Mouse (Mus musculus) liver, embryonic 12.5 days (tissue): ENCODE measurements at regions not wholly inside any gene's neighbourhood (a gene's known extent, or its start where the extent isn't known, plus 50 kb on each side); places are given as distances from the start of the nearest gene placed in this dataset.

ENCODE experiments used
- ATAC-seq: fragments of 200-750 bp; cut with Nextera tagmentation; 2 replicates; pipeline ENCODE4 v1.8.0; 2017; ENCODE audit warnings: moderate number of reproducible peaks, mild to moderate bottlenecking, moderate library complexity
- H3K27ac ChIP-seq: fragments of 300-500 bp; sonication (generic); 2 replicates; pipeline ENCODE4 v1.5.1; 2016; ENCODE audit warnings: mild to moderate bottlenecking
- H3K27me3 ChIP-seq: fragments of 300-500 bp; sonication (generic); replicated peaks from 2 replicates; pipeline ENCODE4 v1.6.1; 2016; ENCODE audit warnings: mild to moderate bottlenecking, moderate library complexity
- H3K36me3 ChIP-seq: fragments of 300-500 bp; sonication (generic); 2 replicates; pipeline ENCODE4 v1.6.1; 2016; ENCODE audit warnings: mild to moderate bottlenecking, moderate library complexity
- H3K4me1 ChIP-seq: fragments of 300-500 bp; sonication (generic); 2 replicates; pipeline ENCODE4 v1.6.1; 2016
- H3K4me2 ChIP-seq: fragments of 300-500 bp; sonication (generic); 2 replicates; pipeline ENCODE4 v1.6.1; 2016; ENCODE audit warnings: mild to moderate bottlenecking, moderate library complexity
- H3K4me3 ChIP-seq: fragments of 300-500 bp; sonication (generic); 2 replicates; pipeline ENCODE4 v1.5.1; 2016; ENCODE audit warnings: mild to moderate bottlenecking, moderate library complexity
- H3K9ac ChIP-seq: fragments of 300-500 bp; sonication (generic); 2 replicates; pipeline ENCODE4 v1.6.1; 2016; ENCODE audit warnings: mild to moderate bottlenecking, moderate library complexity
- H3K9me3 ChIP-seq: fragments of 300-500 bp; sonication (generic); replicated peaks from 2 replicates; pipeline ENCODE4 v1.6.1; 2016; ENCODE audit warnings: mild to moderate bottlenecking, moderate library complexity
- WGBS: fragments of 180-500 bp; shearing (Covaris S2); methylation state at CpG from one replicate; pipeline ENCODE4 v1.1.7; 2016; ENCODE audit not compliant: insufficient replicate concordance; 5-methylcytosine and 5-hydroxymethylcytosine counted together

- peak overlapping the region; percentile 41 for H3K4me3 ChIP-seq
- H3K27me3 ChIP-seq, result peaks cover 12% of the 10 kb centered on the region
- 0 out of 2 replicates have a peak overlapping the region, but pooled peaks have one; percentile 37 for H3K9ac ChIP-seq
- H3K9me3 ChIP-seq, result no peaks in the 10 kb centered on the region
- H3K4me1 ChIP-seq, result no peaks in the 10 kb centered on the region
- no peaks in the 10 kb centered on the region for H3K36me3 ChIP-seq
- 7% methylated on average over 18 of the region's 18 CpGs for WGBS
- ATAC-seq, result no peak
- peak overlapping the region; percentile 59 for H3K4me2 ChIP-seq
- H3K27ac ChIP-seq, result no peak overlapping the region
Observed at GRCm38 (mm10) chr10:19185790-19186581, 170.3 kb upstream of the Olig3 start.

GRCm38 (mm10) chr10:19184886-19185285 lies 169.4 kb upstream of the Tnfaip3 start:
- Histone ChIP-seq H3K36me3 (no peaks in the 10 kb centered on the region), H3K9ac (no peak overlapping the region), H3K27me3 (peaks cover 12% of the 10 kb centered on the region), H3K4me3 (no peak overlapping the region), H3K4me1 (no peaks in the 10 kb centered on the region), H3K9me3 (no peaks in the 10 kb centered on the region), H3K4me2 (no peak overlapping the region), H3K27ac (no peak overlapping the region)
- 76% methylated on average over 7 of the region's 7 CpGs for WGBS
- ATAC-seq, result no peak

- Histone ChIP-seq H3K36me3 (no peaks in the 10 kb centered on the region), H3K4me3 (no peak overlapping the region), H3K27me3 (no peaks in the 10 kb centered on the region), H3K9ac (no peak overlapping the region), H3K4me2 (no peak overlapping the region), H3K4me1 (no peaks in the 10 kb centered on the region), H3K27ac (no peak overlapping the region), H3K9me3 (no peaks in the 10 kb centered on the region)
- WGBS, result 70% methylated on average over 5 of the region's 5 CpGs
- ATAC-seq, result no peak
Observed at GRCm38 (mm10) chr10:19177895-19178294, 162.4 kb upstream of the Tnfaip3 start.

GRCm38 (mm10) chr10:19177414-19177813 lies 162.0 kb upstream of the Tnfaip3 start:
- Histone ChIP-seq H3K4me2 (no peak overlapping the region), H3K9ac (no peak overlapping the region), H3K27ac (no peak overlapping the region), H3K4me3 (no peak overlapping the region), H3K4me1 (no peaks in the 10 kb centered on the region), H3K36me3 (no peaks in the 10 kb centered on the region), H3K27me3 (no peaks in the 10 kb centered on the region), H3K9me3 (no peaks in the 10 kb centered on the region)
- 46% methylated on average over 2 of the region's 2 CpGs for WGBS
- no peak for ATAC-seq

GRCm38 (mm10) chr10:19176249-19176648 lies 160.8 kb upstream of the Tnfaip3 start:
- no peaks in the 10 kb centered on the region for H3K36me3 ChIP-seq
- no peak overlapping the region for H3K4me3 ChIP-seq
- ATAC-seq, result no peak
- H3K4me1 ChIP-seq, result no peaks in the 10 kb centered on the region
- no peak overlapping the region for H3K4me2 ChIP-seq
- 63% methylated on average over 3 of the region's 3 CpGs for WGBS
- H3K9ac ChIP-seq, result no peak overlapping the region
- H3K9me3 ChIP-seq, result no peaks in the 10 kb centered on the region
- no peaks in the 10 kb centered on the region for H3K27me3 ChIP-seq
- no peak overlapping the region for H3K27ac ChIP-seq

GRCm38 (mm10) chr10:19171834-19172233 lies 156.4 kb upstream of the Tnfaip3 start:
- 0 out of 2 replicates have a peak, but pooled peaks cover 16% of the 10 kb centered on the region for H3K4me1 ChIP-seq
- no peak overlapping the region for H3K9ac ChIP-seq
- H3K9me3 ChIP-seq, result no peaks in the 10 kb centered on the region
- no peak overlapping the region for H3K4me2 ChIP-seq
- no peak overlapping the region for H3K4me3 ChIP-seq
- H3K27me3 ChIP-seq, result no peaks in the 10 kb centered on the region
- no peak overlapping the region for H3K27ac ChIP-seq
- ATAC-seq, result no peak
- WGBS, result 58% methylated on average over 3 of the region's 3 CpGs
- H3K36me3 ChIP-seq, result no peaks in the 10 kb centered on the region

- Histone ChIP-seq H3K9me3 (no peaks in the 10 kb centered on the region), H3K27ac (no peak overlapping the region), H3K4me1 (0 out of 2 replicates have a peak, but pooled peaks cover 16% of the 10 kb centered on the region), H3K4me3 (no peak overlapping the region), H3K36me3 (no peaks in the 10 kb centered on the region), H3K27me3 (no peaks in the 10 kb centered on the region), H3K9ac (no peak overlapping the region), H3K4me2 (no peak overlapping the region)
- ATAC-seq, result no peak
- WGBS, result 13% methylated on average over 4 of the region's 4 CpGs
Observed at GRCm38 (mm10) chr10:19170596-19170995, 155.1 kb upstream of the Tnfaip3 start.

GRCm38 (mm10) chr10:19169272-19169671 lies 153.8 kb upstream of the Tnfaip3 start:
- 50% methylated on average over 2 of the region's 2 CpGs for WGBS
- Histone ChIP-seq H3K27ac (no peak overlapping the region), H3K9me3 (no peaks in the 10 kb centered on the region), H3K9ac (no peak overlapping the region), H3K4me3 (no peak overlapping the region), H3K27me3 (no peaks in the 10 kb centered on the region), H3K4me1 (0 out of 2 replicates have a peak, but pooled peaks cover 16% of the 10 kb centered on the region), H3K4me2 (no peak overlapping the region), H3K36me3 (no peaks in the 10 kb centered on the region)
- no peak for ATAC-seq

- H3K27me3 ChIP-seq, result no peaks in the 10 kb centered on the region
- no peak overlapping the region for H3K27ac ChIP-seq
- H3K36me3 ChIP-seq, result no peaks in the 10 kb centered on the region
- H3K4me1 ChIP-seq, result 0 out of 2 replicates have a peak, but pooled peaks cover 16% of the 10 kb centered on the region
- WGBS, result 71% methylated on average over 5 of the region's 5 CpGs
- no peak overlapping the region for H3K4me3 ChIP-seq
- H3K4me2 ChIP-seq, result no peak overlapping the region
- H3K9me3 ChIP-seq, result no peaks in the 10 kb centered on the region
- no peak overlapping the region for H3K9ac ChIP-seq
- no peak for ATAC-seq
Observed at GRCm38 (mm10) chr10:19168362-19168761, 152.9 kb upstream of the Tnfaip3 start.

GRCm38 (mm10) chr10:19167641-19168271 lies 152.3 kb upstream of the Tnfaip3 start:
- Histone ChIP-seq H3K27me3 (no peaks in the 10 kb centered on the region), H3K27ac (no peak overlapping the region), H3K9me3 (no peaks in the 10 kb centered on the region), H3K9ac (no peak overlapping the region), H3K4me3 (no peak overlapping the region), H3K4me1 (0 out of 2 replicates have a peak, but pooled peaks cover 16% of the 10 kb centered on the region), H3K4me2 (0 out of 2 replicates have a peak overlapping the region, but pooled peaks have one; percentile 5), H3K36me3 (no peaks in the 10 kb centered on the region)
- 25% methylated on average over 8 of the region's 8 CpGs for WGBS
- ATAC-seq, result no peak

GRCm38 (mm10) chr10:19167101-19167500 lies 151.6 kb upstream of the Tnfaip3 start:
- no peaks in the 10 kb centered on the region for H3K27me3 ChIP-seq
- no peak overlapping the region for H3K4me3 ChIP-seq
- 68% methylated on average over 7 of the region's 7 CpGs for WGBS
- H3K36me3 ChIP-seq, result no peaks in the 10 kb centered on the region
- no peak overlapping the region for H3K9ac ChIP-seq
- no peak overlapping the region for H3K27ac ChIP-seq
- no peak for ATAC-seq
- H3K4me1 ChIP-seq, result 0 out of 2 replicates have a peak, but pooled peaks cover 16% of the 10 kb centered on the region
- 0 out of 2 replicates have a peak overlapping the region, but pooled peaks have one; percentile 5 for H3K4me2 ChIP-seq
- H3K9me3 ChIP-seq, result no peaks in the 10 kb centered on the region

- no peak overlapping the region for H3K9ac ChIP-seq
- no peak overlapping the region for H3K4me2 ChIP-seq
- ATAC-seq, result no peak
- H3K27ac ChIP-seq, result no peak overlapping the region
- H3K9me3 ChIP-seq, result no peaks in the 10 kb centered on the region
- H3K4me3 ChIP-seq, result no peak overlapping the region
- 0 out of 2 replicates have a peak, but pooled peaks cover 1% of the 10 kb centered on the region for H3K4me1 ChIP-seq
- H3K36me3 ChIP-seq, result no peaks in the 10 kb centered on the region
- WGBS, result 64% methylated on average over 2 of the region's 2 CpGs
- no peaks in the 10 kb centered on the region for H3K27me3 ChIP-seq
Observed at GRCm38 (mm10) chr10:19162104-19162503, 146.6 kb upstream of the Tnfaip3 start.
